Mouse (Mus musculus): Measurements from ENCODE around the gene Tpm3.

DNA sequence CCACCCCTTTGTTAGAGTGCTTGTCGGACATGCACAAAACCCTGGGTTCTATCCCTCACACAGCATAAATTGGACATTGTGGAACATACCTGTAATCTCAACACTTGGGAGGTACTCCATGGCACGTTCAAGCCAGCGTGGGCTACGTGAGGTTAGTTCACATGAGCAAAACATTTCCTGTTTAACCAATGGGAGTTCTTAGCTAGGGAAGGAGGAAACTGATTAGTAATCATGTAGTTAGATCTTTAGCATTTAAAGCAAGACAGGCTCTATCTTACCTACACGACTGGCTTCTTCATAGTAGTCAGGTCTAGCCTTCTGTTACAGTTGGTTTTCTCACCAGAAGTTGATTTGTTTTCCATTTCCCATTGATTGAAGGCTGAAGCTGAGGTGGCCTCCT lies 13.6 kb downstream of the Tpm3 start:
- TF ChIP-seq CTCF (IDR thresholded peaks at IDR 0.05; ENCODE audit: control insufficient read depth, insufficient read depth, insufficient replicate concordance, low read depth, low read length) (no peak), POLR2A (IDR thresholded peaks at IDR 0.05; ENCODE audit: control insufficient read depth, low read depth, low read length) (no peak)
